Mouse (Mus musculus) adrenal gland, adult 18-20 months (tissue): ENCODE data around the gene Pip4k2a. TPM values are rescaled to one million over a fixed set of nuclear protein-coding genes. Genes with fewer than 3 reads are reported as not detected.

ENCODE experiments used
- DNase-seq, 2 experiments: peaks; one replicate each; pipeline ENCODE4 v3.0.0; 2021 to 2022; ENCODE audit warnings: low spot score in 2 of 2
- total RNA-seq, 2 experiments: library from RNA; stranded (reverse); gene quantifications; 1 replicate in 1 of 2; 2 replicates in 1 of 2; pipeline ENCODE4 v1.2.3; 2021

The Pip4k2a gene
- total RNA-seq, 2 experiments from 2014 or later = 19.4 to 40.7 TPM

DNA sequence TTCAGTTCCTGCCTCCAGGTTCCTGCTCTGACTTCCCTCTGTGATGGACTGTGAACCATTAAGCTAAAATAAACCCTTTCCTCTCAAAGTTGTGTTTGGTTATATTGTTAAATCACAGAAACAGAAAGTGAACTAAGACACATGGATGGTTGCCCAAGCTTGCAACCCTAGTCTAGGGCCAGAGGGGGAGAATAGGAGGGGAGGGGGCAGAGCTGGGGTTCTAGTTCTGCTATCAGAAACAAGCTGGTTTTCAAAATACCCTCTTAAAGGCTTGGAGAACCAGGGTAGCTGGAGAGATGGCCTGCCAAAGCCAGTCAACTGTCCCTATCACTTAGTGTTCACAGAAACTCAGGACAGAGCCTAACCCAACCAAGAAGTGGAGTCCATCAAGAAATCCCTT, 14.4 kb downstream of the Pip4k2a start:
- DNase-seq = no peak

DNA sequence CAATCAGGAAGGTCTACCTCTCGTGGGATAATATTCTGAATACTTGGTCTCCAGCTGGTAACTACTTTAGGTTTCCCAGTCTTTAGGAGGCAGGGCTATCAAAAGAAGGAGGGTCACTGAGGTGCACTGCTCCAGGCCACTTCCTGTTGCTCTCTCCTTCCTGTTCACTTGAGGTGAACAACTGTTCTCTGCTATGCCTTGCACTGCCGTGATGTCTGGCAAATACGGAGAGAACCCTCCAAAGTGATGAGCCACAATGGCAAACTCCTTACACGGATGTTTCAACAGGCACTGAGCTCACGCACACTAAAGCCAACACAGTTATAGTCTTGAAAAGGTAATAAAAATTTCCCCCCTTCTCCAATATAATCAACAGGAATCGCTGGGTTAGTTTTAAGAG, 15.3 kb downstream of the Pip4k2a start:
- no peak for DNase-seq

DNA sequence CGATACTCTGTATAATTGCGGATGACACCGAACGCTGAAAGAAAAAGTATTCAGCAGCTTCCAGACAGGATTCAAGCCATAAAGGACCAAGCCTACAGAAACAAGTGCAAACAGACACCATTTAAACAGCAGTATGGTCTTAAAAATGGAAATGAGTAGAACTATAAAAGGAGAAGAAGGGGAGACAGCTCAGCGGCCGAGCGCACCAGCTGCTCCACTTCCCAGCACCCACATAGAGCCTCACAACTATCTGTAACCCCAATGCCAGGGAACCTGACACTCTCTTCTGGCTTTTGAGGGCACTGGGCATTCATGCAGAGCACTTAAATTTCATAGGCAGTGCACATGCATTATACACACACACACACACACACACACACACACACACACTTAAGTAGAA, 18.3 kb downstream of the Pip4k2a start:
- no peak for DNase-seq

DNA sequence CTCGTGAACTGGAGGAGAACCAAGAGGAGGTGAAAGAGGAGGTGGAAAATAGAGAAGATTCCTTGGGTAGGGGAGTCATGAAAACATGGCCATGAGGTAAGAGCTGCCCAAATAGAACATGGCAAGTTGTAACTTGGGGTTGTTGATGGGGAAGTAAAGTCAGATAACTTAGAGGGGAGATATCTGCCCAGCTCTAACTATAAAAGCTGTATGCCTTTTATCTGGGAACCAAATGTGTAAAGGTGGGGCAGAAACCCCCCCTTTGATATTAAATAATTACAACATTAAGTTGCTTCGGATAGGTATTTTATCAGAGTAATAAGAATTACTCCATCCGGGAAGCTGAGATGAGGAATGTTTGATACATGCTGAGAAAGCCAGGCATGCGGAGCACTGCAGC, 18.9 kb downstream of the Pip4k2a start:
- DNase-seq = no peak

DNA sequence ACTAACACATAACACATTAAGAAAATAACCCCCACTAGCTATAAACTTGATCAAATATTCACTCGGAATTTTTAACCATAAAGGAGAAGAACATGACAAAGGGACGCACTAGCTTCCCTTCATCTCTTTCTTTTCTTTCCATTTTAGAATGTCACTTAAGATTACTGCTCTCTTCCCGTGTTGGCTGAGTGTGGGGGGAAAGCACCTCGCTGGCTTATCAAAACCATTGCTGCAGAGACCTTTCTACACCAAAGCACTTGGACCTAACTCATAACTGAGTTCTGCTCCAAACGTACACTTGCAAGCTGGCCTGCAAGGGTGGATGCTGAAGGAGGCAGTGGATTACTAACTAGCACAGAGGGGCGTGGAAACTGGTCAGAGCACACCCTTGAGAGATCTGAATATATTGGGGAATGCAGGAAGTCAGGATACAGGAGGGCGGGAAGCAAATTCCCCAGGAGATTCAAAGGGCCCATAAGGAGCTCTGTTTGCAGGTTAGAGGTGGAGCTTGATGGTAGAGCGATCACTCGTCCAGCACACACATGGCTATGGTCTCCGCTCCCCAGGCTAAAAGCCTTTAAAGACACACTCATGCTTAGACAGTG, 20.6 kb downstream of the Pip4k2a start:
- no peak for DNase-seq

DNA sequence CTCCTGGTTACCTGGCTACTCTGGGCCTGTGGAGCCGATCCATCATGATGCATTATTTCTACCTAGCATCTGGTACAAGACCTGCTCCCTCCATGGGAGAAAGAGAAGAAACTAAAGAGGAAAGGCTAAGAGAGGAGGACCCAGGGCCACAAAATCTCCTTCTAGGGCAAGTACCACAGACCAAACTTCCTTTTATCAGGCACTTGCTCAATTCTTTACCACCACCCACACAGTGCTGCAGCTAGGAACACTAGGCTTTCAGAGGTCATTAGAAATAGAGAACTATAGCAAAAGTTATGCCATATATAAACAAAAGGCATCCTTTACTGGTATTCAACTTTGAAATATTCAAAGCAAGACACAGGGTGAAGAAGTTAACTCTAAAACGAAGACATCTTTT, 21.8 kb downstream of the Pip4k2a start:
- no peak for DNase-seq

DNA sequence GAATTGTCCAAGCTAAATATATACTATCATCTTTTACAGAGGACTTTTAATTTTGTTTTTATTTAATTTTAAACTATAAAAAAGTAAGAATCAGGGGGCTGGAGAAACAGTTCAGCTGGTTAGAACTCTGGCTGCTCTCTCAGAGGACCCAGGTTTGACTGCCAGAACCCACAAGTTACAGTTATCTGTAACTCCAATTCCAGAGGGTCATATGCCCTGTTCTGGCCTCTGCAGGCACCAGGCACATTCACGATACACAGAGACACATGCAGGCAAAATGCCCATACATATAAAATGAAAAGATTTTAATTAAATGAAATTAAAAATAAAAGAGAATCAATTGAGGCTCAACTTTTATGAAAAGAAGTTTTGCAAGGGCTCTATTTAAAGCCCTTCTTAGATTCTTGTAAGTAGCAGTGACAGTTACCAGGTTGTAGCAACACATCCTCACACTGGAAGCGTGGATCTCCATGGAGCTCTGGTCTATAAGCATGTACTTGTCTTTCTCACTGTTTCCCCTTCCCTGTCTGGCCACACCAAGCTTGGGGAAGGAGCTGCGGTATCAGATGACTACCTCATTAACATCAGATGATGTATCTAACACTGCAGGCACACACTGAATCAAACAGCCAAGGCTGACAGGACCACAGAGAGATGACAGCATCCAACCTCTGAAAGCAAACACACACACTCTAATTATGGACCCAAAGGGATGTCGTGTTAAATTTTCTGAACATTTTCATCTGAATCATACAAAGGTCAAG, 22.9 kb downstream of the Pip4k2a start:
- DNase-seq = no peak

DNA sequence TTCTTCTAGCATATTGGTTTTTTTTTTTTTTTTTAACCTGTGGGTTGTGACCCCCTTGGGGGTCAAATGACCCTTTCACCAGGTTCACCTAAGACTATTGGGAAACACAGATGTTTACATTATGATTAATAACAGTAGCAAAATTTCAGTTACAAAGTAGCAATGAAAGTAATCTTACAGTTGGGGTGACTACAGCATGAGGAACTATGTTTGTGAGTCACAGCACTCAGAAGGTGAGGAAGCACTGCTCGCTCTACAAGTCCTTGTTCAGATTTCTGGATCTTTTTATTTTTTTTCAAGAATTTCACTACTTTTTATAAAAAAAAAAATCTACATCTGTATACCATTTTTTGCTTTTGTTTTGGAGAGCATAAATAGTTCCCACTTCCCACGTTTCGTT, 26.4 kb downstream of the Pip4k2a start:
- no peak for DNase-seq

DNA sequence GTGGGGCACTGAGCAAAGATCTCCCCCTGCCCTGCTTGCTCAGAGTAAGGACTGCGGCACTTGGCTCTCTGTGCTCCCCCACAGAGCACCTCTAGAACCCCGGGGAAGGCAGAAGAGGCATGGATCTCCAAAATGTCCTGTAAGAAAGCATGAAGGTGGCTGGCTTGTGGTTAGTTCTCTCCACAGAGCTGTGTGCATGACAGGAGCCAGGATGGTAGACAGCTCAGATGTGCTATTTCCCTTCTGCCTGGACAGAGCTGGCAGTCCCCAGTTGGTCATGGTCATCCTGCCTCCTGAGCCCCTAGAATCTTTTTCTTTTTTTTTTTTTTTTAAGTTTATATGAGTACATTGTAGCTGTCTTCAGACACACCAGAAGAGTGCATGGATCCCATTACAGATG, 27.5 kb downstream of the Pip4k2a start:
- DNase-seq = no peak

DNA sequence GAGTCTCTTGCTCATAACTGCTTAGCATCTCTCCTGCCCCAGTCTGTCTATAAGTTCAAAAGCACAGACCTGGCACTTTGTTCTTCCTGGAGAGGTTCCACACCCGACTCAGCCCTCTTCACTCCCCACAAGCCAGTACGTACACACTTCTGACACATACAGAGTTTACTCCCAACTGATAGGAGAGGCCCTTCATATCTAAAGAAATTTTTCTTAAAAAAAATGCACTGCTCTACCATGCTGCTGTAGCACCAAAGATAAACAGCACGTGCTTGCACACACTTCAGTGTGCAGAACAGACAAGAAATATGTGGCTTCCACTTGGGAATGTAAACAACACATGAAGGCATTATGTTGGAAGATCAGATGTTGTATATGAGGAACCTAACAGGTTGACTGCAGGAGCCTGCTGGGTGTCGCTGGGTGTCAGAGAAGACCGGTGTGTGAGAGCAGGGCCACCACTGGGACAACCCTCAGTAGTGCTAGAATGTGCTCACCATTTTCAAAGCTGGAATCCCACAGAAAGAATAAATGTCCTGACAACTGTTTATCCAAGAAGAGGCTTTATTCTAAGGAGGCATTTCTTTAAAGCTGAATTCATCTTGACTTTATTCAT, 28.8 kb downstream of the Pip4k2a start:
- DNase-seq = no peak

DNA sequence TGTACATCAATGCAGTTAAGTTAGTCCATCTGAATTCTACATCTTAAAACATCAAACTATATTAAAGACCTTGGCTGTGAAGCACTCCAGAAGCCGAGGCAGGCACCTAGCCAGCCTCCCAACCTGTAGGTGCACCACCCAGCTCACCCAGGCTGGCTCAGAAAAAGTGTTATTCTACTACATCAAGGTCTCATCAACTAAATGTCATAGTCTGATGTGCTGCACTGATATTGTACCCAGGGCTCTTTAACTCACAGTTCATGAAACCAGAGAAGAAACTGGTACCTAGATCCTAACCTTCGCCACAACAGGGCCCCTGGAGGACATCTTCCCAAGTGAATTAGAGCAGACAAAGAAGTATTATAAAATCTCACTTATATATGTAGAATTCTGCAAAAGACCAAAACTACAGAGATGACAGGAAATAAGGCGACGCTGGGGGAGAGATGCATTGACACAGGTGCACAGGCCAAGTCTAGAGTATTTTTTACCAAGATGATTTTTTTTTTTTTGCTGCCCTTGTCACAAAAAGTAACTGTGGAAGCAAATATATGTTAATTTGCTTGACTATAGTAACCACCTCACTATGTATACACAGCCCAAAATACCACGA, 30.4 kb downstream of the Pip4k2a start:
- no peak for DNase-seq

DNA sequence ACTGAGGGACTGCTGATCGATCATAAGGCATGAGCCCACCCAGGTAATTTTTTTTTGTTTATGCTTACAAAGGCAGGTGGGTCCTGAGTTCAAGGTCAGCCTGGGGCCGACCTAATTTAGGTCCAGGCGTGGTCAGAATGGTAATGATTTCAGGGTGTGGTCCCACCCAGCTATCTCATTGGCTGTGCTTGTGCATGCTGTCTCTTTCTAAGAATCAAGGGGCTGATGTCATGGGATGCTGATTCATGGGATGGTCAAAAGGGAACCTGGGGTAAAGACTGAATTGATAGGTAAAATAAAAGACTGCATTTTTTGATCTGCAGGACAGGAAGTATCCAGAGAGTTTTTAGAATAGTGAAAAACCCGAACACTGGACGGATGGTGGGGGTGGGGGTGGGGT, 31.4 kb downstream of the Pip4k2a start:
- no peak for DNase-seq

DNA sequence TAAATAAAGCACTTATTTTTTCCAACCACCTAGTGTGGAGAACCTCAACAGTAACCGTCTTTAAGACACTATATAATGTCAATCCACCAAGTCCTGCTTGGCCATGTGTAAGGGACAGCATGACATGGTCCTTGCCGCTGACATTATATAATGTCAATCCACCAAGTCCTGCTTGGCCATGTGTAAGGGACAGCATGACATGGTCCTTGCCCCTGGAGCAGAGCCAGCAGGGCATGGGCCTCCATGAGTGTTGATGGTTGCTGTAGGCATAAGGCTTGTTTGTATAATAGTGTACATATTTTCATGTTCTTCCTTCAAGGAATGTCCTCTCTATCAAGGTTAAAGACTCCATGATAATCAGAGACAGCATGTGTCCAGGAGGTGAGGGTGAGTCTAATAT, 32.0 kb downstream of the Pip4k2a start:
- no peak for DNase-seq

DNA sequence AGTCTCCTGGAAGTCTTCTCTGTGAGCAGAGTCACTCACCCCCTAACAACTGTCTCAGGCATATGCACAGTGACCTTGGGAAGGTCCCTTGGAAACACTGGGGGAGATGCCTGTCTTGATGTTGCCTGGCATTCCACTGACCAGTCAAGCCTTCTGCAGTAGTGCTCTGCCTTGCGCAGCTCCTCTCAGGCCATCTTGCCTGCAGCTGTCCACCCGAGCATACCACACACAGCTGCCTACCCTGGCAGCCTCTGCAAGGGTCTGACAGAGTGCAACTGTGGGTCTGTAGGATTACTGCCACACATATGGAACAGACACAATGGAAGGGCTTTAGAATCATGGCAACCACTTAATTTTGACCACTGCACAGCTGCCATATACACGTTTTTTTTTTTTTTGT, 32.8 kb downstream of the Pip4k2a start:
- DNase-seq = no peak

DNA sequence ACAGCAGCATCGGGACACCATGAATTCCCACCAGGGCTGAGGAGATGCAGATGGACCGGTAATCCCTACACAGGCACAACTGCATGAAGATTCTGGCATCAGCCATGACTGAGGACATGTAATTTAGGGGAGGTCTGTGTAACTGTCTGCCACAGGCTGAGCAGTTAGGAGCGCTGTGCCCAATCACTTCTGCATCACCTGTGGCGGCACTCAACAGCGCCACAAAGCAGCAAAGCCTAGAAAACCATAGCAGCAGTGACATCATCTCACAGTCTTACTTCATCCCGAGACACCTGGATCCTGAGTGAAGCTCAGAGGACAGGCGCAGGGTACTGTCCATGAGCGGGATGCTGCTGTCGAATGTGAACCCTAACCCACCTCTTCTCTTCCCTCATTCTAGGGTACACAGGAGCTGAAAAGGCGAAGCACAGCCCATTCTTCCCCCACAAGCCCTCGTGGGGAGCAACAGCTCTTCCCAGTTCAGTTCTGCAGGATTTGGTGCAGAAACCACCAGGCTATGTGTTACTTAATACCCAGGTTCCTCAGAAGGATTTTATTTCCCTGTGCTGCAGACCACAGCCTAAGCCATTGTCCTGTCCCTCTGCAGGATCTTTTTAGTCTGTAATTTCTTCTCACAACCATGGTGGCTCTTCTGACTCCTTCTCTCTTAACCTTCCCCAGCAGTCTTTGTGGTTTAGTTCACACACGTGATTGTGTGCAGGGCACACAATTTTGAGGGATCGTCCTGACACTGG, 34.5 kb downstream of the Pip4k2a start:
- DNase-seq = no peak

DNA sequence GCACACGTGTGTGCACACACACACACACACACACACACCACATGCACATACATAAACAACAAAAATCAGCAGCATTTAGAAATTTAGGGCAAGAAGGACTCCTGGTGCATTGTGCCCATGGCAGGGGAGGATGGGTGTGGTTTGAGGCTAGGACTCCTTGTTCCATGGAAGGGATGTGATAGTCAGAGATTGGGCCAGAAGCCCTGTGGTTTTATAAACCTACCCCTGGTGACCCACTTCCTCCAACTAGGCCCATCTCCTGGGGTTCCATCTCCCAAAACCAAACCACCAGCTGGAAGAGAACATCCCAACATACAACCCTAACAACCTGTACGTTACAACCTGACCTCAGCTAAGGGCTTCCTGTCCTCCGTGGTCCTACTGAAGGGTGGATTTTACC, 35.4 kb downstream of the Pip4k2a start:
- DNase-seq = no peak

DNA sequence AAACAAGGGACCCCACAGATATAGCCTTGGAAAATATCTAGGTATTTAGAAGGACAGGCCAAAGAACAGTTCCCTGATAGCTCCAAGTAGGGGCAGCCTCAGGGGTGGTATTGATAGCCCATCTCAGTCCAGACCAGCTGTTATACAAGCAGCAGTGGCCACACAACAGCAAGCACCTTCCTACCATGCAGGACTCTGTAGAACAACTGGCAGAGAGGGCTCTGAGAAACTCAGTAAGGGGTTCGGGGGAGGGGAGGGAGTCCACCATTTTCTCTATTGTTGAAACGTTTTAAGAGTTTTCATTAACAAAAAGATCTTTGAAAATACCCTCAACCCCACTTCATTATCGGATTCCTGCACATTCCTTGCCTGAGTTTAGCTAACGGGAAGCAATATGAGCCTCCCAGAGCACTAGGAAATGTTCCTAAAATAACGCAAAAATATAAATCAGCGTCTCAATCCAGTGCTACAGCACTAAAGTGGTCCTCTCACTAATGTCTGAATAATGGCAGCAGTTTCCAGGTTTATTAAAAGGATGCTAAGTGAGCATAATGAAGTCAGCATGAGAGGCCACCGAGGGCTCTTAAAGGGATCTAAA, 37.5 kb downstream of the Pip4k2a start:
- DNase-seq = no peak

DNA sequence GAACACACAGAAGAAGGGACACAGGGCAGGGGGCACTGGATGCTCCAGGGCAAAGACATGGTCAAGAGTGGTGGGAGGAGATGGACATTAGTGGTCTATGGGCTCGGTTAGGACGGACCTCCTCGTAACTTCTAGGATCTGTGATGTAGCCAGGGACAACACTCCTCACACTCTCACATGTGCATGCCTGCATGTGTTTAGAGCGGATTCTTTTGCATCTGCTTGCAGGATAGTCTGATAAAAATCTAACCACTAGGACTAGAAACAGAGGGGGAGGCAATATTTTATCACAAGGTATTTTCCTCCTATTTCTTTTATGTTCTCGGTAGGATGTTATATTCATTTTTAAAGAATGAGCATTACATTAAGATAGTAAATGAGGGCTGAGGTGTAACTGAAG, 38.4 kb downstream of the Pip4k2a start:
- no peak for DNase-seq

DNA sequence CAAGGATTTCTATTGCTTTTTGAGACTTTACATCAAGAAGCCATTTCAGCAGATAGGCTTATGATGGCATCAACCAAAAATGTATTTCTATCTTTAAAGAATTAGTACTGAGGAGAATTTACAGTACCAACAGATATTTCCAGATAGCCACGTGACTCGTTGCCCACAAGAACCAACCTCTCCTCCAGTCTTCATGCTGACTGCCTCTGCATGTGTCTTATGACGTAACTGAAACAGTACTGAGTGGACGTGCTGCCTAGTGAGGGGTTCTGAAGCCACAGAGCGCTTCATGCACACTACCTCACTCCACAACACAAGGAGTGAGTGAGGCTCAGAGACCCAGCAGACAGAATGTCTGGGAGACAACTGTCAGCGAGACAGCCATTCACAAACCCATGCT, 38.9 kb downstream of the Pip4k2a start:
- no peak for DNase-seq

DNA sequence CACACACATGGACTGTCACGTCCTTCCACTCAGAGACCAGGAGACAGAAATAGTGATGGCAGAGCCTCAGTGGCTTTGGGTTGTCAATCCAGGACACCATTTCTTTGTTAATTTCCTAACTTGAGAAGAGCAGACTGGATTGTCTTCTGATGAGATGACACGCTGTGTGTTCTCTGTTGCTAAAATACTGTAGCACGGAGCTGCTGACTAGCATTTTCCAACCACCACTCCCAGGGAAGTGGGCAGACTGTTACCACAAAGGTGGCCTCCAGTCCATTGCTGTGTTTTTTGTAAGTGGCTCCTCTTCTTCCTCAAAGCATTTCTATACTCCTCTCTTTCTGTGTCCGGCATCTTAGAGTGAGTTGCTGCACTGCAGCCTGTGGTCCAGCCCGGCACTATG, 39.4 kb downstream of the Pip4k2a start:
- DNase-seq = no peak

DNA sequence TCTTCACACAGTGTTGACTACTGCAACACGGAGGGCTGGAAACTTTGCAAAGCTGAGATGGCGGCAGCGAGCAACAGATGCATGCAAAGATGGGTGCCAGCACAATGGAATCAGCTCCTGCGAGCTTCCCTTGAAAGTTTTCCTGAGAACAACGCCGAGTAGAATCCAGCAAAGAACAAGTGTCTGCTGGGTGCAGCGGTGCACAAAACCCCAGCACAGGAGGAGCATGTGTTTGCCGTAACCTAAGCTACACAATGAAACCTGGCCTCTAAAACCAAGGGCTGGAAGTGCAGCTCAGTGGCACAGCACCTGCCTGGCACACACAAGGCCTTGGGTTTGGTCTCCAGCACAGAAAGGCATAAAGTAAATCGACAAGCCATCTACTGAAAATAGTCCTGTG, 39.9 kb downstream of the Pip4k2a start:
- DNase-seq = no peak
